Mouse (Mus musculus): Measurements from ENCODE around the gene Krt17.

GRCm38 (mm10) chr11:100259079-100259478 lies 1.8 kb downstream of the Krt17 start:
- TF ChIP-seq POLR2A (IDR thresholded peaks at IDR 0.05; ENCODE audit: borderline replicate concordance, insufficient read depth, low read length) = no peak
- TF ChIP-seq CTCF (IDR thresholded peaks at IDR 0.05; ENCODE audit: borderline replicate concordance, insufficient read depth, low read depth, low read length) = no peak

All from cerebellum, adult 2 months (tissue).